In the genomic region with DNA sequence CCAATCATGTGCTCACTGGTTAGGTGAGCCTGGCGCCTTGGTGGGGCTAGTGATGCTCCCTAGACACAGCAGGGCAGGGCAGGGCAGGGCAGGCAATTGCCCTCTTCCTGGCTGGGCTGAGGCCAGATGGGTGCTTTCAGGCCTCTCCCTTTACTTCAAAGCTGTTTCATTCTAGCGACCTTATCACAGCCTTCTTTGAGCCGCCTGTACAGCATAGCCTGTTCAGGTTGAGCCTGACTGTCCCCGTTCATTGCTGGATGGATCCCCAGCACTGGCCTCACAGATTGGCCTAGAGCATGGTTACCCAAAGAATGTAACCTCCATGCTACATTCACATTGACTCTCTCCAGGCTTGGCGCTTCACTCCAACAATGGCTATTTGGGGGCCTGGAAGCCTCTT, we compare ENCODE assay signal across 8 mouse cellular contexts. TPM values are rescaled to one million over a fixed set of nuclear protein-coding genes. Genes with fewer than 3 reads are reported as not detected.
A peak's percentile ranks its signal among the peaks of the same experiment; 100 is the strongest.
DNase-seq lines count a peak whose midpoint lies in the region; ATAC-seq lines count a peak whose summit lies in the region.

No protein-coding gene starts in this region.

- no peak overlapping the region for H3K9ac ChIP-seq in heart, embryonic 11.5 days (ENCODE audit: low read depth, low read length)
- peak overlapping the region; percentile 37 for H3K9ac ChIP-seq in embryonic facial prominence, embryonic 11.5 days (replicated peaks; ENCODE audit: low read length)
- no peak overlapping the region for H3K9ac ChIP-seq in intestine, embryonic 14.5 days (ENCODE audit: low read length)
- H3K9ac ChIP-seq in midbrain, embryonic 13.5 days (replicated peaks): peak overlapping the region; percentile 99

- 0 out of 2 replicates have a peak, but pooled peaks cover 6% of the 10 kb centered on the region for H3K4me1 ChIP-seq in heart, embryonic 11.5 days (ENCODE audit: control insufficient read depth, insufficient read depth, low read length)
- 0 out of 2 replicates have a peak, but pooled peaks cover 3% of the 10 kb centered on the region for H3K4me1 ChIP-seq in embryonic facial prominence, embryonic 11.5 days (ENCODE audit: control insufficient read depth, insufficient read depth, low read length)
- peaks cover 20% of the 10 kb centered on the region; the same call in 1 of the 2 replicates for H3K4me1 ChIP-seq in intestine, embryonic 14.5 days (replicated peaks; ENCODE audit: control insufficient read depth, insufficient read depth, low read length)
- peaks cover 31% of the 10 kb centered on the region for H3K4me1 ChIP-seq in midbrain, embryonic 13.5 days (replicated peaks)

- 51% methylated on average over 5 of the region's 5 CpGs for WGBS in heart, embryonic 11.5 days (ENCODE audit: insufficient replicate concordance)
- WGBS in embryonic facial prominence, embryonic 11.5 days: 61% methylated on average over 5 of the region's 5 CpGs
- WGBS in intestine, embryonic 14.5 days: 50% methylated on average over 5 of the region's 5 CpGs
- WGBS in midbrain, embryonic 13.5 days: 59% methylated on average over 5 of the region's 5 CpGs

- peak overlapping the region; percentile 73 for H3K4me2 ChIP-seq in heart, embryonic 11.5 days
- peak overlapping the region; percentile 49 for H3K4me2 ChIP-seq in embryonic facial prominence, embryonic 11.5 days (ENCODE audit: low read depth, low read length)
- H3K4me2 ChIP-seq in intestine, embryonic 14.5 days (ENCODE audit: low read length): peak overlapping the region; percentile 74
- peak overlapping the region; percentile 80 for H3K4me2 ChIP-seq in midbrain, embryonic 13.5 days (replicated peaks)

- DNase-seq in heart, adult 8-10 months (ENCODE audit: low spot score): no peak
- DNase-seq in embryonic facial prominence, embryonic 11.5 days (ENCODE audit: low spot score): no peak
- DNase-seq in intestine, embryonic 14.5 days (ENCODE audit: low spot score): no peak
- no peak for DNase-seq in frontal cortex, adult 2 months (ENCODE audit: extremely low spot score in 1 of 2, low spot score in 1 of 2)
- no peak for DNase-seq in natural killer cell, adult 2 months (ENCODE audit: low spot score in 2 of 2)
- DNase-seq in adrenal gland, postnatal 25 days: no peak

- no peaks in the 10 kb centered on the region for H3K27me3 ChIP-seq in heart, embryonic 11.5 days (ENCODE audit: control insufficient read depth, insufficient read depth, low read length)
- H3K27me3 ChIP-seq in embryonic facial prominence, embryonic 11.5 days (ENCODE audit: control insufficient read depth, insufficient read depth, low read length): no peaks in the 10 kb centered on the region
- no peaks in the 10 kb centered on the region for H3K27me3 ChIP-seq in intestine, embryonic 14.5 days (replicated peaks; ENCODE audit: control insufficient read depth, insufficient read depth, low read length)
- H3K27me3 ChIP-seq in midbrain, embryonic 13.5 days: no peaks in the 10 kb centered on the region

- H3K27ac ChIP-seq in heart, embryonic 11.5 days (ENCODE audit: low read depth, low read length): no peak overlapping the region
- H3K27ac ChIP-seq in embryonic facial prominence, embryonic 11.5 days (replicated peaks; ENCODE audit: low read depth, low read length): no peak overlapping the region
- peak overlapping the region; percentile 100 for H3K27ac ChIP-seq in intestine, embryonic 14.5 days (ENCODE audit: low read depth)
- no peak overlapping the region for H3K27ac ChIP-seq in midbrain, embryonic 13.5 days

- H3K4me3 ChIP-seq in heart, embryonic 11.5 days (ENCODE audit: low read depth, low read length): peak overlapping the region; percentile 96; the same call in 1 of the 2 replicates
- H3K4me3 ChIP-seq in embryonic facial prominence, embryonic 11.5 days (ENCODE audit: low read depth, low read length): peak overlapping the region; percentile 99; the same call in 1 of the 2 replicates
- H3K4me3 ChIP-seq in intestine, embryonic 14.5 days (ENCODE audit: low read depth, low read length): peak overlapping the region; percentile 96
- H3K4me3 ChIP-seq in midbrain, embryonic 13.5 days (replicated peaks): peak overlapping the region; percentile 91

- ATAC-seq in heart, embryonic 11.5 days (replicated peaks; ENCODE audit: insufficient number of reproducible peaks, low FRiP score, low TSS enrichment): no peak
- ATAC-seq in embryonic facial prominence, embryonic 11.5 days (replicated peaks; ENCODE audit: insufficient number of reproducible peaks, low FRiP score, low TSS enrichment, low read depth): no peak
- ATAC-seq in intestine, embryonic 14.5 days (replicated peaks; ENCODE audit: low FRiP score, low TSS enrichment, low read depth): no peak
- no peak for ATAC-seq in midbrain, embryonic 13.5 days

- H3K36me3 ChIP-seq in heart, embryonic 11.5 days (ENCODE audit: control insufficient read depth, insufficient read depth, low read length): no peaks in the 10 kb centered on the region
- H3K36me3 ChIP-seq in embryonic facial prominence, embryonic 11.5 days (replicated peaks; ENCODE audit: control insufficient read depth, insufficient read depth, low read depth, low read length): no peaks in the 10 kb centered on the region
- H3K36me3 ChIP-seq in intestine, embryonic 14.5 days (ENCODE audit: control insufficient read depth, insufficient read depth, low read length): no peaks in the 10 kb centered on the region
- peaks cover 1% of the 10 kb centered on the region; the same call in 1 of the 2 replicates for H3K36me3 ChIP-seq in midbrain, embryonic 13.5 days

- H3K9me3 ChIP-seq in heart, embryonic 11.5 days (replicated peaks; ENCODE audit: control insufficient read depth, low read length): no peaks in the 10 kb centered on the region
- H3K9me3 ChIP-seq in embryonic facial prominence, embryonic 11.5 days (replicated peaks; ENCODE audit: control insufficient read depth, low read length): no peaks in the 10 kb centered on the region
- H3K9me3 ChIP-seq in intestine, embryonic 14.5 days (ENCODE audit: control insufficient read depth, low read length): no peaks in the 10 kb centered on the region
- no peaks in the 10 kb centered on the region for H3K9me3 ChIP-seq in midbrain, embryonic 13.5 days

RNA-seq across cellular contexts. Expression of gene Skp1a, which starts 1.1 kb away (rescaled TPM):
- polyA plus RNA-seq in heart, embryonic 11.5 days (2014; fragmentation: Nextera tagmentation; extraction: Ambion mirVana): 506 and 537 TPM in 2 replicates
- 100 to 1,000 TPM; 243 to 269 (median 257) TPM for total RNA-seq in heart, adult 8-10 months (2022)
- 1,096 and 1,177 TPM in 2 replicates for polyA plus RNA-seq in embryonic facial prominence, embryonic 11.5 days (2014; fragmentation: Nextera tagmentation; extraction: Ambion mirVana)
- 743 and 772 TPM in 2 replicates for polyA plus RNA-seq in intestine, embryonic 14.5 days (2014; fragmentation: Nextera tagmentation; extraction: Ambion mirVana)
- polyA plus RNA-seq in midbrain, embryonic 13.5 days (2015; fragmentation: Nextera tagmentation; extraction: Ambion mirVana): 1,061 and 1,143 TPM in 2 replicates
- polyA plus RNA-seq in frontal cortex, adult 2 months (2012; rRNA removed): 335 and 372 TPM in 2 replicates
- 448 and 476 TPM in 2 replicates for total RNA-seq in adrenal gland, postnatal 25 days (2021)

RNA-seq across cellular contexts. Expression of gene Olfr1371, which starts 16.9 kb away (rescaled TPM):
- polyA plus RNA-seq in heart, embryonic 11.5 days (2014; fragmentation: Nextera tagmentation; extraction: Ambion mirVana): not detected in 2 replicates
- not detected for total RNA-seq in heart, adult 8-10 months (2022)
- not detected in 2 replicates for polyA plus RNA-seq in embryonic facial prominence, embryonic 11.5 days (2014; fragmentation: Nextera tagmentation; extraction: Ambion mirVana)
- not detected in 2 replicates for polyA plus RNA-seq in intestine, embryonic 14.5 days (2014; fragmentation: Nextera tagmentation; extraction: Ambion mirVana)
- polyA plus RNA-seq in midbrain, embryonic 13.5 days (2015; fragmentation: Nextera tagmentation; extraction: Ambion mirVana): not detected in 2 replicates
- not detected in 2 replicates for polyA plus RNA-seq in frontal cortex, adult 2 months (2012; rRNA removed)
- total RNA-seq in adrenal gland, postnatal 25 days (2021): not detected in 2 replicates

RNA-seq across cellular contexts. Expression of gene Tcf7, which starts 52.1 kb away (rescaled TPM):
- 5.3 and 5.5 TPM in 2 replicates for polyA plus RNA-seq in heart, embryonic 11.5 days (2014; fragmentation: Nextera tagmentation; extraction: Ambion mirVana)
- total RNA-seq in heart, adult 8-10 months (2022): 1 to 10 TPM in 1 of 4 experiments, under 1 TPM in 3; 0.44 to 1.0 (median 0.83) TPM
- polyA plus RNA-seq in embryonic facial prominence, embryonic 11.5 days (2014; fragmentation: Nextera tagmentation; extraction: Ambion mirVana): 9.2 and 9.8 TPM in 2 replicates
- 7.8 and 9.5 TPM in 2 replicates for polyA plus RNA-seq in intestine, embryonic 14.5 days (2014; fragmentation: Nextera tagmentation; extraction: Ambion mirVana)
- polyA plus RNA-seq in midbrain, embryonic 13.5 days (2015; fragmentation: Nextera tagmentation; extraction: Ambion mirVana): 3.1 and 4.2 TPM in 2 replicates
- polyA plus RNA-seq in frontal cortex, adult 2 months (2012; rRNA removed): 8.5 and 9.1 TPM in 2 replicates
- 38.8 and 41.3 TPM in 2 replicates for total RNA-seq in adrenal gland, postnatal 25 days (2021)

Comparison
In these comparisons a context has a peak if more than half of its experiments do, and no peak if none do; other contexts are left out.
1. H3K9ac ChIP-seq: peak in embryonic facial prominence, embryonic 11.5 days (single experiment) and midbrain, embryonic 13.5 days (single experiment); none in heart, embryonic 11.5 days (single experiment) and intestine, embryonic 14.5 days (single experiment).
2. Peak in every context shown above with its lines, with median percentiles within 50 percentile points of each other: H3K4me2 ChIP-seq and H3K4me3 ChIP-seq.